Mouse (Mus musculus) embryonic fibroblast, embryonic 13.5 days (primary cell): Measurements from ENCODE around the gene Pik3r5.
A peak's percentile ranks its signal among the peaks of the same experiment; 100 is the strongest.

ENCODE experiments used
- CTCF ChIP-seq: IDR thresholded peaks from 2 replicates; pipeline ENCODE4 v1.5.1; 2011; ENCODE audit warnings: mild to moderate bottlenecking, control low read depth, low read length, moderate library complexity, borderline replicate concordance; ENCODE audit not compliant: insufficient read depth
- POLR2A ChIP-seq: IDR thresholded peaks from 2 replicates; pipeline ENCODE4 v1.6.1; 2011; ENCODE audit warnings: low read depth, mild to moderate bottlenecking, control low read depth, low read length, moderate library complexity

GRCm38 (mm10) chr11:68408127-68408526, 23.8 kb upstream of the Pik3r5 start:
- TF ChIP-seq CTCF (peak; percentile 52; the same call in 1 of the 2 replicates), POLR2A (no peak)
